Mouse (Mus musculus) limb, embryonic 12.5 days (tissue): ENCODE results near the gene Btk. TPM values are rescaled to one million over a fixed set of nuclear protein-coding genes. Genes with fewer than 3 reads are reported as not detected.

Experiments
- ATAC-seq: fragments of 200-750 bp; cut with Nextera tagmentation; 2 replicates; pipeline ENCODE4 v1.8.0; 2017; ENCODE audit warnings: low read depth, moderate TSS enrichment; ENCODE audit not compliant: insufficient number of reproducible peaks, insufficient read depth, low FRiP score, low TSS enrichment
- H3K27ac ChIP-seq: fragments of 300-500 bp; sonication (generic); 2 replicates; pipeline ENCODE4 v1.5.1; 2016; ENCODE audit warnings: mild to moderate bottlenecking, moderate library complexity
- H3K27me3 ChIP-seq: fragments of 300-500 bp; sonication (generic); 2 replicates; pipeline ENCODE4 v1.6.1; 2016; ENCODE audit warnings: mild to moderate bottlenecking, moderate library complexity
- H3K36me3 ChIP-seq: fragments of 300-500 bp; sonication (generic); 2 replicates; pipeline ENCODE4 v1.6.1; 2016; ENCODE audit warnings: mild to moderate bottlenecking, moderate library complexity
- H3K4me1 ChIP-seq: fragments of 300-500 bp; sonication (generic); replicated peaks from 2 replicates; pipeline ENCODE4 v1.6.1; 2016
- H3K4me2 ChIP-seq: fragments of 300-500 bp; sonication (generic); 2 replicates; pipeline ENCODE4 v1.6.1; 2016; ENCODE audit warnings: mild to moderate bottlenecking, moderate library complexity
- H3K4me3 ChIP-seq: fragments of 300-500 bp; sonication (generic); replicated peaks from 2 replicates; pipeline ENCODE4 v1.5.1; 2016; ENCODE audit warnings: mild to moderate bottlenecking
- H3K9ac ChIP-seq: fragments of 300-500 bp; sonication (generic); replicated peaks from 2 replicates; pipeline ENCODE4 v1.6.1; 2016; ENCODE audit warnings: mild to moderate bottlenecking, moderate library complexity
- H3K9me3 ChIP-seq: fragments of 300-500 bp; sonication (generic); 2 replicates; pipeline ENCODE4 v1.6.1; 2016; ENCODE audit warnings: mild to moderate bottlenecking, moderate library complexity
- WGBS: fragments of 180-500 bp; shearing (Covaris S2); methylation state at CpG from one replicate; pipeline ENCODE4 v1.1.7; 2016; 5-methylcytosine and 5-hydroxymethylcytosine counted together
- polyA plus RNA-seq: library from polyadenylated mRNA; unstranded; fragments of >200 nt; fragmentation: Nextera tagmentation; extraction: Ambion mirVana; gene quantifications from 2 replicates; pipeline ENCODE4 v1.2.1, GENCODE M21; 2016

Btk gene
- polyA plus RNA-seq, 1 experiment from 2014 or later = 0.99 TPM

DNA sequence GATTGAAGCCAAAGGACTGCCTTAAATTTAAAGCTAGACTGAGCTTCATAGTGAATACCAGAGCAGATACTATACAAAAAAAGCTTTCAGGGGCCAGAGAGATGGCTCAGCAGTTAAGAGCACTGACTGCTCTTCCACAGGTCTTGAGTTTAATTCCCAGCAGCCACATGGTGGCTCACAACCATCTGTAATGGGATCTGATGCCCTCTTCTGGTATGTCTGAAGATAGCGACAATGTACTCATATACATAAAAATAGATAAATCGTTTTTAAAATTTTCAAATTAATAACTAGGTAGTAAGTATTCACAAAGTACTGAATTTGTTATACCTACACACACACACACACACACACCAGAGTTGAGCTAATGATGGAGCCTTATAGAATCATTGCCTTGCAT, 50.0 kb downstream of the Btk start:
- no peak overlapping the region for H3K4me3 ChIP-seq
- H3K27me3 ChIP-seq = 0 out of 2 replicates have a peak, but pooled peaks cover 3% of the 10 kb centered on the region
- H3K9me3 ChIP-seq = no peaks in the 10 kb centered on the region
- no peak overlapping the region for H3K4me2 ChIP-seq
- H3K36me3 ChIP-seq = no peaks in the 10 kb centered on the region
- 79% methylated on average over 2 of the region's 2 CpGs for WGBS
- H3K27ac ChIP-seq = no peak overlapping the region
- no peak overlapping the region for H3K9ac ChIP-seq
- no peak for ATAC-seq
- no peaks in the 10 kb centered on the region for H3K4me1 ChIP-seq

- H3K36me3 ChIP-seq = no peaks in the 10 kb centered on the region
- no peak overlapping the region for H3K27ac ChIP-seq
- no peaks in the 10 kb centered on the region for H3K4me1 ChIP-seq
- no peak overlapping the region for H3K4me3 ChIP-seq
- no peak overlapping the region for H3K4me2 ChIP-seq
- H3K27me3 ChIP-seq = 0 out of 2 replicates have a peak, but pooled peaks cover 6% of the 10 kb centered on the region
- H3K9me3 ChIP-seq = no peaks in the 10 kb centered on the region
- WGBS = 81% methylated on average over 4 of the region's 4 CpGs
- no peak overlapping the region for H3K9ac ChIP-seq
- no peak for ATAC-seq
Measured at GRCm38 (mm10) chrX:134525260-134525659, 58.1 kb downstream of the Btk start.

- Histone ChIP-seq H3K4me3 (no peak overlapping the region), H3K4me2 (no peak overlapping the region), H3K9me3 (no peaks in the 10 kb centered on the region), H3K27me3 (0 out of 2 replicates have a peak, but pooled peaks cover 3% of the 10 kb centered on the region), H3K27ac (no peak overlapping the region), H3K4me1 (no peaks in the 10 kb centered on the region), H3K36me3 (no peaks in the 10 kb centered on the region), H3K9ac (no peak overlapping the region)
- no peak for ATAC-seq
- 86% methylated on average over 4 of the region's 4 CpGs for WGBS
Measured at GRCm38 (mm10) chrX:134523772-134524171, 59.6 kb downstream of the Btk start.

DNA sequence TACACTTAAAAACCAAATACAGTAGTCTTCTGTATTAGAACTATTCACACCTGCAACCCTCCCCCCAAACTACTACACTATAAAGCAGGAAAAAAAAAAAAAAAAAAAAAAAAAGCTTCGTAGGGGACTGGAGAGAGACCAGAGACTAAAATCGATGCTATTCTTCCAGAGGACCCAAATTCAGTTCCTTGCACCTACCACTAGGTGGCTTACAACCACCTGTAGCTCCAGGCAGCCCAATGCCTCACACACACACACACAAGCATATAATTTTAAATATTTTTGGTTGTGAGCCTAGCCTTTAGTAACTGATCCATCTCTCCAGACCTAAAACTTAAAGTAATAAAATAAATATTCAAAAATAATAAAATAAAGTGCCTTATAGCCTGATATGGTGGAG, 73.9 kb downstream of the Btk start:
- no peak for ATAC-seq
- Histone ChIP-seq H3K27ac (no peak overlapping the region), H3K36me3 (no peaks in the 10 kb centered on the region), H3K9ac (no peak overlapping the region), H3K27me3 (no peaks in the 10 kb centered on the region), H3K9me3 (no peaks in the 10 kb centered on the region), H3K4me2 (no peak overlapping the region), H3K4me3 (no peak overlapping the region), H3K4me1 (no peaks in the 10 kb centered on the region)
- 38% methylated on average over 2 of the region's 2 CpGs for WGBS

DNA sequence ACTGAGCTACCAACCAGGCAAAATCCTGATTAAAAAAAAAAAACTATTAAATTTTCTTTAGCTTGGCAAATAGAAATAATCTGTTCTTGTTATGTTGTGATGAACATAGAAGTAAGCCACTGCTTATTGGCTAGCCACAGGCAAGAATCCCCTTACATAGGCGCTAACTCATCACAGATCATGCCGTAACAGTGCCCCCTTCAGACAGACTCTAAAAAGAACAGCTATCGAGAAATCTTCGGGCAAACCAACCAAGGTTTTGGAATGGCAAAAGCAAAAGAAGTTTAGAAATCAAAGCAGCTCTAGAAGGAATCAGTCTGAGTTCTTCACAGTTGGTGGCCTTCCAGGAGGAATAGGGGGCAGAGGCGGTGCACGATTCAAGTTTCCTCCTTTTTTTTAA, 75.4 kb downstream of the Btk start:
- no peaks in the 10 kb centered on the region for H3K27me3 ChIP-seq
- H3K9ac ChIP-seq = no peak overlapping the region
- no peaks in the 10 kb centered on the region for H3K36me3 ChIP-seq
- H3K4me1 ChIP-seq = no peaks in the 10 kb centered on the region
- H3K4me3 ChIP-seq = no peak overlapping the region
- no peak overlapping the region for H3K4me2 ChIP-seq
- no peak overlapping the region for H3K27ac ChIP-seq
- no peaks in the 10 kb centered on the region for H3K9me3 ChIP-seq
- 71% methylated on average over 6 of the region's 6 CpGs for WGBS
- no peak for ATAC-seq

DNA sequence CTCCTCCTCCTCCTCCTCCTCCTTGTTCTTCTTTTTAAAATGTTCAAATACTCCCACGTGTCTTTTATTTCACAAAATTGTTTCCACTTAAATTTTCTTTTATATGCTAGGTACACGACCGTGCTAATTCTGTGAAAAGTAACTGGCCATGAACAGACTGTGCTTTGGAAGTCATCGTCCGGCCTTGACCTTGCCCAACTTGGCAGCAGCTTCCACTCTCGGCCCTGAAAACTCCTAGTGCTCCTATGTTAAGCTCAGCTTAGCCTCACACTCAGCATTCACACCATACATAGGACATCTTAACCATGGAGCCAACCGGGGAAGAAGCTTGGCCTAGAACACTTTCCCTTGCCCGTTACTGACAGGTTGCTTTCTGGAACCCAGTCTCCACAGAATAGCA, 82.7 kb downstream of the Btk start:
- no peak overlapping the region for H3K9ac ChIP-seq
- no peak overlapping the region for H3K4me3 ChIP-seq
- no peak overlapping the region for H3K4me2 ChIP-seq
- ATAC-seq = no peak
- H3K27ac ChIP-seq = no peak overlapping the region
- no peaks in the 10 kb centered on the region for H3K4me1 ChIP-seq
- no peaks in the 10 kb centered on the region for H3K27me3 ChIP-seq
- WGBS = 81% methylated on average over 8 of the region's 8 CpGs
- no peaks in the 10 kb centered on the region for H3K36me3 ChIP-seq
- H3K9me3 ChIP-seq = no peaks in the 10 kb centered on the region

Other genes starting within 250 kb of the Btk start
- gene Drp2, start 179.0 kb downstream of the Btk start, polyA plus RNA-seq = 3.3 and 4.0 TPM in 2 replicates
- 0.26 and 0.42 TPM in 2 replicates for gene Taf7l, start 107.1 kb downstream of the Btk start, polyA plus RNA-seq
- gene Timm8a1, start 41.7 kb downstream of the Btk start, polyA plus RNA-seq = 67.8 and 68.1 TPM in 2 replicates
- gene Rpl36a, start 2.1 kb upstream of the Btk start, polyA plus RNA-seq = 418 and 426 TPM in 2 replicates
- 4.3 and 5.4 TPM in 2 replicates for gene Gla, start 17.6 kb upstream of the Btk start, polyA plus RNA-seq
- 166 and 176 TPM in 2 replicates for gene Hnrnph2, start 17.6 kb upstream of the Btk start, polyA plus RNA-seq
- 7.3 and 7.6 TPM in 2 replicates for gene Armcx4, start 102.9 kb upstream of the Btk start, polyA plus RNA-seq
- 59.1 and 66.5 TPM in 2 replicates for gene Armcx1, start 134.4 kb upstream of the Btk start, polyA plus RNA-seq
- 31.0 and 35.9 TPM in 2 replicates for gene Armcx6, start 167.8 kb upstream of the Btk start, polyA plus RNA-seq
- 60.1 and 63.6 TPM in 2 replicates for gene Armcx3, start 173.0 kb upstream of the Btk start, polyA plus RNA-seq
- 85.2 and 90.7 TPM in 2 replicates for gene Armcx2, start 225.7 kb upstream of the Btk start, polyA plus RNA-seq